Mouse (Mus musculus): Measurements from ENCODE around the gene Chrm5.

Gene Chrm5

DNA sequence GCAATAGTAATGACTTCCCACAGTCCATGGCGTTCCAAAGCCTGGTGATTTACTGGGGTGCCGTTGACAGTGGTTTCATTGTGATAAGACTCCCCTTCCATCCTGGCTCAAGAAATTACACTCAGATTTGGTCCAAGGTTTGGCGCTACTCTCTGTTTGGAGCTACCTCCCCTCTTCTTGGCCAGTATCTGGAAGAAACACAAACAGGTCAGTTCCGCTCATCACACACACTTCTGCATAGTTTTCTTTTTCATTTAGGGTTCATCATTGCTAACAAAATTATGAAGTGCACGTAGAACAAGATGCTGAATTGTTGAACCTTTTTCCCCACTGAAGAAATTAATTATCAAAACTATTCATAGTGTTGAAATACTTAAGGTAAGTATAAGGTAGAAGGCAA lies at the start of gene Chrm5:
TSS of gene Chrm5 (minus strand) at position 101 of the 400 bp plus-strand sequence.
- DNase-seq (ENCODE audit: low spot score in 2 of 2), result no peak

DNA sequence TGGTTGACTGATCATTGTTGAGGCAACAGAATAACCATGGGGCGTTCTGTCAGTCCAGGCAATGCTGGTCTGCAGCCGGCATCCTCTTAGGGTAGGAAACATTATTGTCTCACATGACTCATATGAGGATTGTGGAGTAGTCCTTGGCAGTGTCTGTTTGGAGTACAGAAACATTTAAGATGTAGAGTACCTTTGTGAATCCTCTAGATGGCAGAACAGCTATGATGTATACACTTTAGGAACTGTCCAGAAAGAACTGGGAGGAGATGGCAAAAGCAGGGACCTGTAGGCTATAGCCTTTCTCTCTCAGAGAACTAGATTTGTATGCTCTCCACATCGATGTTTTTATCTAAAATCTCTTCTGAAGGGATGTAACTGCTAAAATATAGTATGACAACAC lies 46.4 kb upstream of the Chrm5 start:
- DNase-seq (ENCODE audit: low spot score in 2 of 2), result no peak

DNA sequence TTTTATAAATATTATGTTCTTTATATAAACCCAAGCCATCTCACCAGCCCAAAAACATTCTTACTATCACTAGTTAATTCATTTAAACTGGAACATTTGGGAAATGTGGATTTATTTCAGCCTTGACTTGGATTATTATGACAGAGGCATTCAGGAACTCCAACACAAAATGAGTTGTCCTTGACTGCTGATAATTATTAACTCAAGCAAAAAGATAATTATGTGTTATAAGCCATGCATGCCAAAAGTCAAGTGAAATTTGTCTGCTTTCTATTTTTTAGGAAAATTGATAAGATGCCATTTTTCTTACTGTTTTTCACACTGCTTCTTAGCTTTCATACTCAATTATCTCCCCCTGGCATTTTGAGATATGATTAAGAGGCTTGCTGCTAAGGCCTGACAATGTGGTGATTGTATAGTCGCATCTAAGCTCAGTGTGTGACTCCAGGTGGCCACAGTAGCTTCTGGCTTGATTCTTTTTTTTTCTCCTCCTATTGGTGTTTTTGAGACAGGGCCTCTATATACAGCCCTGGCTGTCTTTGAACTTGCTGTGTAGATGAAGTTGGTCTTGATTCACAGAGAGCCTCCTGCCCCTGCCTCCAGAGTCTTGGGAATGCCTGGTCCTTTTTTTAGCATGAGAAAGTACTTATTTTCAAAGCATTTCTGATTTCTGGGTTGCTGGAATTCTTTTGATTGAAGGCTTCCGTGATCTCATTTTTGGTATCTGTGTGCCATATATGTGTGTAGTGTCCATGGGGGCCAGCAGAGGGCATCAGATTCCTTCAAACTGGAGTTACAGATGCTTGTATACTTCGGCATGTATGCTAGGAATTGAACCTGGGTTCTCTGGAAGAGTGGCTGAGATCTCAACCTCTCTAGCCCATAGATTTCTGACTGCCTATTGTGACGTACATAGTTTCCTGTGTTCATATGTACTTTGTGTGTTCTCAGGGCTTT lies 40.2 kb upstream of the Chrm5 start:
- no peak for DNase-seq (ENCODE audit: low spot score in 2 of 2)

DNA sequence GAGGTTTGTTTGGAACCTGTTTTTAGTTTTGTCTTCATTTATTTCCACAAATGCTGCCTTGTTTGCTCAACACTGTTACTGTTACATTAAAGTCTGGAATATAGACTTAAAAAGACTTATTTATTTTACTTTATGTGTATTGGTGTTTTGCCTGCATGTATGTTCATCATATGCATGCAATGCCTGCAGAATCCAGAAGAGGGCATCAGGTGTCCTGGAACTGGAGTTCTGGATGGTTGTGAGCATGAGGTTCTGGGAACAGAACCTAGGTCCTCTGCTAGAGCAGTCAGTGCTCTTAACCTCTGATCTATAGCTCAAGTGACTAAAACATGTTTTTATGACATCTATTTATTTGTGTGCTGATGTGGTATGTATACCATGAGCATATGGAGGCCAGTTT lies 38.0 kb upstream of the Chrm5 start:
- DNase-seq (ENCODE audit: low spot score in 2 of 2), result no peak

DNA sequence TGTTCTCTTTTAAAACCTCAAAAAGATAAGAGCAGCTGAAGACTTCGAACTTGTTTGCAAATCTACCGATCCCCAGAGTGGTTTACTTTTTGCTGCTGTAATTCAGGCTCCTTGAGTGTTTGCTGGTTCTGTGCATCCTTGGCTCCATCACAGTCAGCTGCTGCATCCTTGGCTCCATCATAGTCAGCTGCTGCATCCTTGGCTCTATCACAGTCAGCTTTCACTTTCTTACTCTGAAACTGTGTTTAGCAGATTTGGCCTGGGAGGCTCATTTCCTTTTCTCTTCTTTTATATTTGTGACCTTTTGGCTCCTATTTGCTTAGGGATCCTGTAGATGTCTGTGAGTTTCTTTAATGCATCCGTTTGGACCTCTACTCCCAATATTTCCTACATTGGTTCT lies 36.6 kb upstream of the Chrm5 start:
- DNase-seq (ENCODE audit: low spot score in 2 of 2), result no peak

DNA sequence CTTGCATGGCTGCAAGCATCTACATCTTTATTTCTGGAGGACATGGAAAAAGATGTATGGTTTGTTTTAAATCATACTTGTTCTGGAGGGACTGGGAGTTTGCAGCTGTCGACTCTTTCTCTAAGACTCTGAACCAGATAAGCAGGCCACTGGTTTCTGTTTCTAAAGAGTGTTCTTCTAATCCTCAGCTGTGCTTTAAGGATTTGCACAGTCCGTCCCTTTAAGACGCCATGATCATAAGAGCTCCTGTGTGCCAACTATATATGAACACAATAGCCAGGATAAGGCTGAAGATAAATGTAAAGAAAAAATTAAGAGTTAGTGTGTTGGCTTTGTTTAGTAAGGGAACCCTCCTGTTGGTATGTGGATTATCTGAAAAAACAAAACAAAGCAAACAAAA lies 36.2 kb upstream of the Chrm5 start:
- no peak for DNase-seq (ENCODE audit: low spot score in 2 of 2)

DNA sequence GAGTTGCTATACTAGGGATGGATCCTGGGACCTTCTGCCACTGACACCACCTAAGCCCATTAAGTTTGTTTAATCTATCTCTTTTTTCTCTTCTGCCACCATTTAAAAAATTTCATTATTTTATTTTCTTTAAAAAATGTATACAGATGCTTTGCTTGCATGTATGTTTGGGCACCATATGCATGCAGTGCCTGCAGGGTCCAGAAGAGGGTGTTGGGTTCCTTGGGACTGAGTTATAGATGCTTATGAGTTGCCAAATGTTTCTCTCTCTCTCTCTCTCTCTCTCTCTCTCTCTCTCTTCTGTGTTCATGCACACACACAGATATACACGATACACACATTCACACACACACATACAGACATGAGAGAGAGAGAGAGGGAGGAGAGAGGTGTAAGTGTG lies 32.5 kb upstream of the Chrm5 start:
- DNase-seq (ENCODE audit: low spot score in 2 of 2), result no peak

DNA sequence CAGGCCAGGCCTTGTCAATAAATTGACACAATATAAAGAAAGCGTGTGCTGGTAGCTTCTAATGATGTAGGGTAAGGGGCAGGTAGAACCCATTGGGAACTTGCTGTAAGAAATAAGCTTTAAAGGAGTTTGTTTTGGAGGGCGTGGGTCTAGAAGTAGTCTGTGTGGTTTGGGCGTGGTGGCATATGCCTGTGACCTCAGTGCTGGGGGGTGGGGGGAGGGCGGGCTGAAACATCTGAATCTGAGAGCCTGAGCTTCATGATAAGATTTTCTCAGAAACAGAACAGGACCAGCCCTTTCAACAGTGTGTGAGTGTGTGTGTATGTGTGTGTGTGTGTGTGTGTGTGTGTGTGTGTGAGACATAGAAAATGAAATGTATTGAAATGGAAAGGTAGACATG lies 29.6 kb upstream of the Chrm5 start:
- DNase-seq (ENCODE audit: low spot score in 2 of 2), result no peak

DNA sequence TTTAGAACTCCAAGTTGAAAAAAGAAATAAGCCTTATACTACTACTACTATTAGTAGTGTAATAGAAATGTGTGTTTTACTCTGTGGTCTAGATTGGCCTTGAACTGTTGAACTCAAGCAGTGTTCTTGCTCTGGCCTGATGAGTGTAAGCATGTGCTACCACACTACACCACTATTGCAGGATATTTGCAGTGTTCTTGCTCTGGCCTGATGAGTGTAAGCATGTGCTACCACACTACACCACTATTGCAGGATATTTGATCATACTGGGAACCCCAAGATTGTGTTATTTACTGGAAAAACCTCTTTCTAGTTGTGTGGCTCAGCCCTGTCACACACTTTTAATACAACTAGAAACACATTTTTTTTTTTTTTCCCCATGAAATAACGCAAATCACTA lies 26.9 kb upstream of the Chrm5 start:
- DNase-seq (ENCODE audit: low spot score in 2 of 2), result no peak

DNA sequence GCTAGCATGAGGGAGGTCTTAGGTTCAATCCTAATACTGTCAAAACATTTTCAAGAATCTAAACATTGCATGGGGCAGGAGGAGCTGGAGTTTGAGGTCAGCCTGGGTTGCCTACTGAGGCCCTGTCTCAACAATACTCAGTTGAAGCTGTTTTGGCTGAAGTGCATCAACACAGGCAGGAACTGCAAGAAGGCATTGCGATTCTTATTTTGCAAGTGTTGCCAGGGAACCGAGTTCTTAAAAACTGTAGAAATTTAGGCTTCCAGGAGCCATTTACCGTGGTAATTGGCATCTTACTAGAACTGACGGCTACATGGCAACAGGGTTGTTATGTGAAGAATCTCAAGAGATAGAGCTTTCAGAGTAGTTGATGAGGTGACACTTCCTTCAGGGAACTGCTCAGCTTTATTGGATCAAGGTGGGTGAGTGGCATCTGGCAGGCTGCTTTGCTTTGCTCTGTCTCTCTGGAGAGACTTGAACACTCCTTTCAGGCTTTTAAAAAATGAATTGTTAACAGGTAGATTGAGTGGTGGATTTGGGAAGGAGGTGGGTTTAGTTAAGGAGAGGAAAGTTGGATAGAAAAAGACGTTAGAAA lies 26.4 kb upstream of the Chrm5 start:
- DNase-seq (ENCODE audit: low spot score in 2 of 2), result no peak

DNA sequence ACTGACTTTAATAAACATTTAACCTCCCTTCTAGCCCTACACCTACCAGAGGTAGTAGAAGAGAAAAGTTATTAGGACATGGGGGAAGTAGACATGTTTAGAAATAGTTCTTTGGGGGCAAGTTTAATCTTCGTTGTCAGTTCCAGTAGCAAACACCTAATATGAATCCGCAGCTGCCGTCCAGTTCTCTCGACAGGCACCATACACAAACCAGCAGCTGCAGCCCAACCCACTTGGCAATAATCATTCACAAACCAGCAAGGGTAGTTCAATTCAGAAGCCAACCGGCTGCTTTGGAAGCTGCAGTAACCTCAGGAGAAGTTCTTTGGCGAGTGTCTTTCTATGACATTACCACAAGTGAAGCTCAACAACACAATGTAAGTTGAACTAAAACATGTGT lies 23.4 kb upstream of the Chrm5 start:
- DNase-seq (ENCODE audit: low spot score in 2 of 2), result no peak

DNA sequence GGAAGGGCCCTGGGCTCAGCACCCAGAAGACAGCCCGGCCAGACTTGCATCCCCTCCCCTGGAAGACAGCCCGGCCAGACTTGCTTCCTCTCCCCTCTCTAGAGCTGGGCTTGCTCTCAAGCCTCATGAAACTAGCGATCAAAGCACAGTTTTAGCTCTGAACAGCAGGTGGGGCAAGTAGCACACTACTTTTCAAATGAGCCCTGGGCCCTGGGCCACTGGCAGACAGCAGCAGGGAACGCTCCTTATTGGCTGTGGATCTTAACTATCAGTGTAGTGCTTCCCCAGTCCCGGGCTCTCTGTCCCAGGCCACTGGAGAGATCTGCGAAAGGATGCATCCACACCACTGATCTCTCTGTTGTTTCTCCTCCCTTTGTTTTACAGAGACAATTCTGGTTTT lies 20.6 kb upstream of the Chrm5 start:
- DNase-seq (ENCODE audit: low spot score in 2 of 2), result peak; percentile 40 to 68

DNA sequence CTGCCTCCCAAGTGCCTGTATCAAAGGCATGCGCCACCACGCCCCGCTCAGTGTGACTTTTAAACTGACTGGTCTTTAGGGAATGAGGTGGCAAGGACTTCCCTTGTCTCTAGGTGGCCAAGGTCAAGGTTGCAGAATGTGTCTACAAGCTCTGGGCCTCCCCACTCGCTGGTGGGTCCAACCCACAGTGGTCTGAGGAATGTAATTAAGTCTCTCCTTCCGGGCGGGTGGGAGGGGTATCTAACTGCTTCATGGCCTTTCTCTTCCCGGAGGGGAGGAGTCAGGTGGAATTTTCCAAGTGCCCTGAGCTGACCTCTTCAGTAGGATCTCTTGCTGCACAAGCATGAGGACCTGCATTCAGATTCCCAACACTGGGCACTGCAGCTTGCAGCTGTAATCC lies 17.3 kb upstream of the Chrm5 start:
- DNase-seq (ENCODE audit: low spot score in 2 of 2), result no peak

DNA sequence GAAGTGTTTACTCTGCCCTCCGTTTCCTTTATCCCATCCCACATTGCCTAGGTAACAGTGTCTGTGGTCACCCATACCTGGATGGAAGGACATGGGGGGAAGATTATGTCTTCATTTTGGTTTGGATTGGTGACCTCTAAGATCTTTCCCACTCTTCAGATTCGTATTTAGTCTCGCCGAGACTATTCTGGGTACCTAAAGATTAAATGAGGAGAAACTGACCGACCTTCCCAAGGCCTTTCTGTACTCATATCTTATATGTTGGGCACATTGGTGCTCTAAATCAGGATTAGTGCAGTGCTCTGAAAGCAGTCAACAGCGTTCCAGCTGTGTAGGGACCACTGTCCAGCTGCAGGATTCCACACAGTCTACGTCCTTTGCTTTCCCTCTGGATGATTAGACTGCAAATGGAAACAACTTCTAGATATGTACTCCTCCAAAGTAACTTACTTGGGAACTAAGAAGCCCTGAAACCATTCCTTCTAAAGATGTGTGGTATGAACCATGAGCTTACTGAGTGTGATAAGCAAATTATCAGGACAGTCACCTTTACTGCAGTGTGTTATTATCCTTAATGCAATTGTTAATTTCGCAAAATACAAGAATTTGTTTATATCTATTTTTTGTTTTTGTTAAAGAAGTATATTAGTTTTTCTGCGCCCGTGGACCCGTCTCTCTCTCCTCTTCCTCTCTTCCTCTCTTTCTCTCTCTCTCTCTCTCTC lies 13.1 kb upstream of the Chrm5 start:
- no peak for DNase-seq (ENCODE audit: low spot score in 2 of 2)

DNA sequence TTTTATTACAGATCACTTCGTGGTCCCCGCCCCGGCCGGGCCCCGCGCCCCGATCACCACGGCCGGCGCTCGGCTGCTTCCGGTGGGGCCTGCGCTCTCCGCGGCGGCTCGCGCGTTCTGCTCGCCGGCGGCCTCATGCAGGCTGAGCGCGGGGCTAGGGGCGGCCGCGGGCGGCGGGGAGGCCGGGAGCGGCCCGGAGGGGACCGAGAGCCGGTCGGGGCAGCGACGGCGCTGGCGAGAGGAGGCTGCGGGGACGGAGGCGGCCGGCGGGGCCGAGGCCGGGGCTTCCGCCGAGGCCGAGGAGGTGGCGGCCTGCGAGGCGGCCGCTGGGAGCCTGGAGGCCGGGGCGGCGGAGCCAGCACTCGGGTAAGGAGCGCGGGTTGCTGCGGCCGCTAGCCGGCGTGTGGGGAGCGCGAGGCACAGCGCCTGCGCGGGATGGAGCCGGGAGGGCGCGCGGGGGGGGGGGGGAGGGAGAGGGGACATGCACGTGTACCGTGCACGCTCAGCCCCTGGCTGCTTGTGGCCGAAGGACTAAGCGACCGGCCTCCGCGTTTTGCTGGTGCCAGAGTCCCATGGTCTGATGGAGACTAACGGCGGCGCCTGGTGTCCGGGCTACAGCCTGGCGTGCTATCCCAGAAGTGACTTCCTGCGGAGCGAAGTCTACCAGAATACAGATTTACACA lies 12.4 kb upstream of the Chrm5 start, which contains the start of gene Aven:
TSS of gene Aven (plus strand) at position 109 of the 683 bp plus-strand sequence.
- DNase-seq (ENCODE audit: low spot score in 2 of 2), result peak; percentile 58 to 68

DNA sequence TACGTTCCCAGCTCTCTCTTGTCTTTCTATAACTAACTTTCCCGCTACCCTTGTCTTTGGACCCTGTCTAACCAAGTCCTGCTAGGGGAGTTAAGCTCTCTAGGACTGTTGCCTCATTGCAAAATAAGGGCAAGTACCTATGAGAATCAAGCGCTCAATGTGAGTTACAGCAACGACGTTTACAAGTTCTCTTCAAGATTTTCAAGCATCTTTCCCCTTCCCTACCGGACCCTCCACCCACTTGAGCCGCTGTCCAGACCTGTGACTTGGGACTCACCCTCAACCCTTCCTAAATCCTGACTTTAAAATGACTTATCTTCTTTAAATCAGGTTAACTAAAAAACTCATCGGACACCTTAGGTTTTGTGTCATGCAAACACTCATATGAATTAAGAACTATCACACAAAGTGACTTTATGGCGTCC lies 11.9 kb upstream of the Chrm5 start:
- peak in 1 of 2 experiments; percentile 8 for DNase-seq (ENCODE audit: low spot score in 2 of 2)

DNA sequence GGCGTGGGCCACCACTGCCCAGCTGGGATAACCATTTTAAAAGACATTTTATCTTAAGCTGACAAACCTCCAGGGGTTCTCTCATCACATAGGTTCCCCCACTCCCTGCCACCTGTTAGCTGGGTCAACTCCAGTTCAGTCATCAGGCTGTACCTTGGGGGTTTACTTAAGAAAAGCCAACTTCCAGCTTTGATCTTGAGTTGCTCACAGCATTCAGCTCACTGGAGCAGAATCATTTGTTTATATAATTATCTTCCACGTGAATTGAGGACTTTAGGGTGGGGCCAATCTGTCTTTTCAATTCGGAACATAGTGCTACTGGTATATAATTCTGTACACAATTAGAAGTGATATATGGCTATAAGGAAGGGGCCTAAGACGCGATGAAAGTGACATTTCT lies 11.1 kb upstream of the Chrm5 start:
- DNase-seq (ENCODE audit: low spot score in 2 of 2), result no peak

DNA sequence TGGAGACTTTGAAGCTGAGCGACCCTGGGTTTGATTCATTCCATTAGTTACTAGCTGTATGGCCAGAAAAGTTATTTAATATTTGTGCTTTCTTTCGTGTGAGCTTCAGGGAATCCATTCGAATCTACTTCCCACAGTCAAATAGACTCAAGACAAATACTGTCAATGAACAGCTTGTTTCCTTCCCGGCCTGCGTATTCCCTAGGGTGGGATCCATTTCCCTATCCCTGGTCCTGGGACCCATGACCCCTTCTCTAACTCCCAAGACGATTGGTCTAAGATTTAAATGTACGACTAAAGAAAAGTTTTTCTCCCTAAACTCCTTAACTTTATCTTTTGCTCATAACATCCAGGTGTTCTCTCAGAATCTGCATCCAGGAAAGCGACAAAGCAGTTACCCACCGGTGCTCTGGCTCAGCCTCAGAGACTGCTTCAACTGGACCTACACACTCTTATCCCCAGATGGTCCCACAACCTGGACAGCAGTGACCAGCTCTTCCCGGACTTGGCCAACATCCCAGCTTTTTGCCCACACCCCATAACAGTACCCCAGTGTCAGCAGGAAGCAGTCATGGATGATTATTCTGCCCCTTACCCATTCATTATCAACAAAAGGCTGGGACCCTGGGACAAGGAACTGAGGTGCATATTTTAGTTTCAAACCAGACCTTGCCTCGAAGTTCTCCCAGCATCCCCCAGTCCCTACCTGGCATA lies 10.1 kb upstream of the Chrm5 start:
- DNase-seq (ENCODE audit: low spot score in 2 of 2), result no peak

DNA sequence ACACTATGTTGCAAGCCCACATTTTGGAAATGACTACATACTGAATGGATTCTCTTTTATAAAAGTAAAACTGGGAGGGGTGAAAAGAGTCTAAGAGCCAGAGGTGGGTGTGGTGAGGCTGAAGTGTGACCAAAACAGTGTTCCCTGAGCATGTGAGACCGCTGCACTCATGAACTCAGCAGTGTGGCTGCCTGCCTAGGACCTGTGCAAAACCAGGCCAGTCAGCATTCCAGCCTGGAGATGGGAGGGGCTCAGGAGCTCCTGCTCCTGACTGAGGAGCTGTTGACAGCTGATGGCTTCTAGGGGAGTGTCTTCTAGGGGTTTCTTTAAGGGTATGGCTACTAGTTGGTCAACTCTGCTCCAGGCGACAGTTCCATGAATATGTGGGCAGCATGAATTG lies 4.3 kb upstream of the Chrm5 start:
- DNase-seq (ENCODE audit: low spot score in 2 of 2), result no peak

DNA sequence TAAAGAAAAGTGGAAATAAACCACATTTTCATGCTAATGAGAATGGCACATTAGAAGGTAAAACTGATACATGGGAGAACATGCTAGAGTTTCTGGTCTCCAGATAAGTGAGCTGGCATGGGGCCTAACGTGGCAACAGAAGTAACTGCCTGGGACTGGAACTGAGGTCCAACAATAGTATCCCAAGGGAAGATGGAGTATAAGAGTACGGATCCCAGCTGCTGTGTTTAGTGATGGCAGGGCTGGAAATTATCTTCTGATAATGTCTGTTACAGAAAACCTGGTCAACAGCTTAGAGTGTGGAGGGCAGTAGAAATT lies 2.7 kb upstream of the Chrm5 start:
- DNase-seq (ENCODE audit: low spot score in 2 of 2), result no peak

DNA sequence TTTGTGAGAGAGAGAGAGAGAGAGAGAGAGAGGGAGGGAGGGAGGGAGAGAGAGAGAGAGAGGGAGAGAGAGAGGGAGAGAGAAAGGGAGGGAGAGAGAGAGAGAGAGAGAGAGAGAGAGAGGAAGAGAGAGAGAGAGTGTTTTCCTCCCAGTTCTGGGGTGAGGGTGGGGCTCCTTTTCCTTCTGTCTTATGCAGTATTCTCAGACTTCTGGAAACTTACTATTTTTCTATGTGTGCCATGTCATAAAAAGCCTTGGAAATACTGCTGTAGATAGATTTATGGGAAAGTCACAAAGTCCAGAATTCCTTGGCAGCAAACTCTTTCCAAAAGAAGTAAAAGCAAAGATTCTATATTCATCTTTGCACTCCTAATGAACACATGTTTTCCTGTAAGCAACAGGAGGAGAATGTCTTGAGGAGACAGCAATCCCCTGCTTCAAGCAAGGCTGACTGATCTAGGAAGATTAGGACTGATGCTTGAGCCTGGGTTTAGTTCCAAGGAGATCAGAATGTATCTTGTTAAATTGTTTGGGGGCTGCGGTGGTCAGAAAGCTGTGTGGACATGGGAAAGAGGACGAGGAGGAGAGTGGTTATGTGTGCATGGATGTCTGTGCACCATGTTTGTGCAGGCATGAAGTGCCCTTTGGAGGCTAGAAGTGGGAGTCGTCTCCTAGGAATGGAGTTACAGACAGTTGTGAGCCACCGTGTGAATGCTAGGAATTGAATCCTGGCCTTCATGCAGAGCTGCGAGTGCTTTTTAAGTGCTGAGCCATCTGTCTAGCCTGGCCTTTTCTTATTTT lies 2.2 kb upstream of the Chrm5 start:
- DNase-seq (ENCODE audit: low spot score in 2 of 2), result no peak
